Mouse (Mus musculus): ENCODE measurements around the gene Slx4ip. TPM values are rescaled to one million over a fixed set of nuclear protein-coding genes. Genes with fewer than 3 reads are reported as not detected.
A peak's percentile ranks its signal among the peaks of the same experiment; 100 is the strongest.

Slx4ip gene
- polyA plus RNA-seq, 1 experiment from 2014 or later: 9.4 TPM

- no peaks in the 10 kb centered on the region for H3K9me3 ChIP-seq (replicated peaks; ENCODE audit: control insufficient read depth, low read length)
- DNase-seq (ENCODE audit: low spot score) (no peak), ATAC-seq (no peak)
- H3K36me3 ChIP-seq (ENCODE audit: control insufficient read depth, insufficient read depth, low read length): no peaks in the 10 kb centered on the region
- no peak overlapping the region for H3K4me2 ChIP-seq (ENCODE audit: low read length)
- WGBS: 89% methylated on average over 4 of the region's 4 CpGs
- H3K27me3 ChIP-seq (replicated peaks; ENCODE audit: control insufficient read depth, insufficient read depth, low read length): no peaks in the 10 kb centered on the region
- H3K27ac ChIP-seq (ENCODE audit: low read depth, low read length): no peak overlapping the region
- no peaks in the 10 kb centered on the region for H3K4me1 ChIP-seq (ENCODE audit: control insufficient read depth, insufficient read depth, low read length)
- no peak overlapping the region for H3K9ac ChIP-seq (ENCODE audit: low read length)
- H3K4me3 ChIP-seq (ENCODE audit: low read depth, low read length): no peak overlapping the region
Observed at GRCm38 (mm10) chr2:136936391-136937288, 45.6 kb downstream of the Slx4ip start.

DNA sequence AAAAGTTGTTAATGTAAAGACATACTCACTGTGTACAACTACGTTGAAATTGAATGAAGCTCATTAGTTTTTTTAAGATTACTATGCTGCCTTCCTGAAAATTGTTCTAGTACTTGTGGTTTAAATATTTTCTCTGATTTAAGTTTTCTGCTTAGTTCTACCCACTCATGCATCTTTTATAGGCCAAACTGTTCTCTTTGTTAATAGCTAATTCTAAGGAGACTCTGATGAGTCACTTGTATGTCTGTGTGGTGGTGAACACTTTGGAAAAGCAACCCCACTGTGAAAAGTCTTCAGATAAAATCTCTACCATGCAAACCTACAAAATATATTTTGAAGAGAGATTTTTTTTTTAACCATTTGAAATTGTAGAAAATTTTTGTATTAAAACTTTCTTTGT lies 47.2 kb downstream of the Slx4ip start:
- H3K9ac ChIP-seq (ENCODE audit: low read length): no peak overlapping the region
- H3K36me3 ChIP-seq (ENCODE audit: control insufficient read depth, insufficient read depth, low read length): no peaks in the 10 kb centered on the region
- DNase-seq (ENCODE audit: low spot score) (no peak), ATAC-seq (no peak)
- no peaks in the 10 kb centered on the region for H3K27me3 ChIP-seq (replicated peaks; ENCODE audit: control insufficient read depth, insufficient read depth, low read length)
- H3K4me2 ChIP-seq (ENCODE audit: low read length): no peak overlapping the region
- H3K4me3 ChIP-seq (ENCODE audit: low read depth, low read length): no peak overlapping the region
- no peak overlapping the region for H3K27ac ChIP-seq (ENCODE audit: low read depth, low read length)
- no peaks in the 10 kb centered on the region for H3K9me3 ChIP-seq (replicated peaks; ENCODE audit: control insufficient read depth, low read length)
- H3K4me1 ChIP-seq (ENCODE audit: control insufficient read depth, insufficient read depth, low read length): no peaks in the 10 kb centered on the region
- WGBS: 85% methylated on average over 1 of the region's 1 CpGs

DNA sequence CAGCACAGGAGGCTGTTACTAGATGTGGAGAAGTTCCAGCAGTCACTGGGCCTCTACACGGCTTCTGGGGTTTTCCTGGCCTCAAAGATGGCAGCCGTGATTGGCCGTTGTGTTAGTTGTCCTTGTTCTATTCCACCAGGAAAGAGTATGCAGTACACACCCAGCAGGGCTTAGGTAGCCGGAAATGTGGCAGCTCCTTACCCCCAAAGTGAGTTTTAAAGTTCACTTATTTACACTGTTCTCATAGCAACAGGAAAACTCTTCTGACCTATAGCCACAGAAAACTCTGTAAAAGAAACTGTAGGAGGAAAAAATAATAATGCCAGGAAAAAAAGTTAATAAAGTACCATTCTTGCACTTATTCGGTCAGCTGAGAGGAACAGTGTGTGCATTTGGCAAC lies 55.3 kb downstream of the Slx4ip start:
- no peak overlapping the region for H3K9ac ChIP-seq (ENCODE audit: low read length)
- no peaks in the 10 kb centered on the region for H3K36me3 ChIP-seq (ENCODE audit: control insufficient read depth, insufficient read depth, low read length)
- no peak overlapping the region for H3K27ac ChIP-seq (ENCODE audit: low read depth, low read length)
- no peaks in the 10 kb centered on the region for H3K27me3 ChIP-seq (replicated peaks; ENCODE audit: control insufficient read depth, insufficient read depth, low read length)
- no peaks in the 10 kb centered on the region for H3K4me1 ChIP-seq (ENCODE audit: control insufficient read depth, insufficient read depth, low read length)
- DNase-seq (ENCODE audit: low spot score) (no peak), ATAC-seq (no peak)
- H3K4me3 ChIP-seq (ENCODE audit: low read depth, low read length): no peak overlapping the region
- H3K4me2 ChIP-seq (ENCODE audit: low read length): no peak overlapping the region
- no peaks in the 10 kb centered on the region for H3K9me3 ChIP-seq (replicated peaks; ENCODE audit: control insufficient read depth, low read length)
- WGBS: 90% methylated on average over 5 of the region's 5 CpGs

- no peak overlapping the region for H3K27ac ChIP-seq (ENCODE audit: low read depth, low read length)
Observed at GRCm38 (mm10) chr2:136947500-136947899, 56.5 kb downstream of the Slx4ip start.

DNA sequence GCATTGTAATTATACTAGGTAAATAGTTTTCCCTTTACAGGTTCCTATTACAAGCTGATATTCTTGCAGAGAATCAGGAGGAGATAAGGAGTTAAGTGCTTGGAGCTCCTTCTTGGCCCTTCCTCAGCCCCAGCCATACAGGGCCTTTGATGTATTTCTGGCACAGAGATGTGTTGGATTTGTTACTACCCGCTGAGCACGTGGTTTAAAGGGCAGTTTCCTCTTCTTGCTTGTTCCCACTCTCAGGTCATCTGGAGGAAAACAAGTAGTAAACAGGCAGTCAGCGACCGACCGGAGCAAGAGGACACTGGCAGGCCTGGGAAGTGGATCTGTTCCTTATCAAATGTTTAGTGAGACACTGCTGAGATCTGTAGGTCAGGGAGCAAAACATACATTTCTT lies 56.9 kb downstream of the Slx4ip start:
- DNase-seq (ENCODE audit: low spot score): peak; percentile 11
- Histone ChIP-seq H3K36me3 (ENCODE audit: control insufficient read depth, insufficient read depth, low read length) (no peaks in the 10 kb centered on the region), H3K4me1 (ENCODE audit: control insufficient read depth, insufficient read depth, low read length) (no peaks in the 10 kb centered on the region), H3K4me2 (ENCODE audit: low read length) (no peak overlapping the region), H3K9me3 (replicated peaks; ENCODE audit: control insufficient read depth, low read length) (no peaks in the 10 kb centered on the region), H3K27me3 (replicated peaks; ENCODE audit: control insufficient read depth, insufficient read depth, low read length) (no peaks in the 10 kb centered on the region), H3K4me3 (ENCODE audit: low read depth, low read length) (no peak overlapping the region), H3K27ac (ENCODE audit: low read depth, low read length) (no peak overlapping the region), H3K9ac (ENCODE audit: low read length) (no peak overlapping the region)
- no peak for ATAC-seq
- WGBS: 59% methylated on average over 5 of the region's 5 CpGs

More at GRCm38 (mm10) chr2:136947500-136947899, 56.5 kb downstream of the Slx4ip start:
- Histone ChIP-seq H3K9ac (ENCODE audit: low read length) (no peak overlapping the region), H3K4me3 (ENCODE audit: low read depth, low read length) (no peak overlapping the region), H3K36me3 (ENCODE audit: control insufficient read depth, insufficient read depth, low read length) (no peaks in the 10 kb centered on the region), H3K4me1 (ENCODE audit: control insufficient read depth, insufficient read depth, low read length) (no peaks in the 10 kb centered on the region), H3K9me3 (replicated peaks; ENCODE audit: control insufficient read depth, low read length) (no peaks in the 10 kb centered on the region), H3K4me2 (ENCODE audit: low read length) (no peak overlapping the region), H3K27me3 (replicated peaks; ENCODE audit: control insufficient read depth, insufficient read depth, low read length) (no peaks in the 10 kb centered on the region)
- 85% methylated on average over 4 of the region's 4 CpGs for WGBS
- no peak for DNase-seq (ENCODE audit: low spot score)
- no peak for ATAC-seq

- H3K27me3 ChIP-seq (replicated peaks; ENCODE audit: control insufficient read depth, insufficient read depth, low read length): no peaks in the 10 kb centered on the region
- WGBS: 62% methylated on average over 1 of the region's 1 CpGs
- H3K9me3 ChIP-seq (replicated peaks; ENCODE audit: control insufficient read depth, low read length): no peaks in the 10 kb centered on the region
- H3K4me2 ChIP-seq (ENCODE audit: low read length): no peak overlapping the region
- H3K4me1 ChIP-seq (ENCODE audit: control insufficient read depth, insufficient read depth, low read length): no peaks in the 10 kb centered on the region
- ATAC-seq (no peak), DNase-seq (ENCODE audit: low spot score) (no peak)
- H3K27ac ChIP-seq (ENCODE audit: low read depth, low read length): no peak overlapping the region
- H3K4me3 ChIP-seq (ENCODE audit: low read depth, low read length): no peak overlapping the region
- H3K9ac ChIP-seq (ENCODE audit: low read length): no peak overlapping the region
- H3K36me3 ChIP-seq (ENCODE audit: control insufficient read depth, insufficient read depth, low read length): no peaks in the 10 kb centered on the region
Observed at GRCm38 (mm10) chr2:136952238-136952637, 61.2 kb downstream of the Slx4ip start.

- H3K27ac ChIP-seq (ENCODE audit: low read depth, low read length): no peak overlapping the region
- H3K4me1 ChIP-seq (ENCODE audit: control insufficient read depth, insufficient read depth, low read length): no peaks in the 10 kb centered on the region
- no peak overlapping the region for H3K4me2 ChIP-seq (ENCODE audit: low read length)
- DNase-seq (ENCODE audit: low spot score): no peak
- H3K27me3 ChIP-seq (replicated peaks; ENCODE audit: control insufficient read depth, insufficient read depth, low read length): no peaks in the 10 kb centered on the region
- no peak for ATAC-seq
- 85% methylated on average over 9 of the region's 9 CpGs for whole genome bisulfite sequencing
- no peaks in the 10 kb centered on the region for H3K9me3 ChIP-seq (replicated peaks; ENCODE audit: control insufficient read depth, low read length)
- no peak overlapping the region for H3K4me3 ChIP-seq (ENCODE audit: low read depth, low read length)
- H3K9ac ChIP-seq (ENCODE audit: low read length): no peak overlapping the region
- H3K36me3 ChIP-seq (ENCODE audit: control insufficient read depth, insufficient read depth, low read length): no peaks in the 10 kb centered on the region
Observed at GRCm38 (mm10) chr2:136955726-136956571, 64.9 kb downstream of the Slx4ip start.

GRCm38 (mm10) chr2:136958697-136959096 lies 67.7 kb downstream of the Slx4ip start:
- Histone ChIP-seq H3K4me3 (ENCODE audit: low read depth, low read length) (no peak overlapping the region), H3K36me3 (ENCODE audit: control insufficient read depth, insufficient read depth, low read length) (no peaks in the 10 kb centered on the region), H3K27me3 (replicated peaks; ENCODE audit: control insufficient read depth, insufficient read depth, low read length) (no peaks in the 10 kb centered on the region), H3K4me2 (ENCODE audit: low read length) (no peak overlapping the region), H3K27ac (ENCODE audit: low read depth, low read length) (no peak overlapping the region), H3K9me3 (replicated peaks; ENCODE audit: control insufficient read depth, low read length) (no peaks in the 10 kb centered on the region), H3K9ac (ENCODE audit: low read length) (no peak overlapping the region), H3K4me1 (ENCODE audit: control insufficient read depth, insufficient read depth, low read length) (no peaks in the 10 kb centered on the region)
- ATAC-seq (no peak), DNase-seq (ENCODE audit: low spot score) (no peak)
- WGBS: 82% methylated on average over 3 of the region's 3 CpGs

Data from forebrain, embryonic 14.5 days (tissue).